Mouse (Mus musculus) common myeloid progenitor, adult 5-6 weeks (primary cell): Measurements from ENCODE around the gene 1700001O22Rik. TPM values are rescaled to one million over a fixed set of nuclear protein-coding genes. Genes with fewer than 3 reads are reported as not detected.

Experiments
- ATAC-seq: replicated peaks from 2 replicates; pipeline ENCODE4 v1.8.0; 2016; ENCODE audit warnings: low read depth, mild to moderate bottlenecking, moderate TSS enrichment, inconsistent platforms; ENCODE audit not compliant: poor library complexity, severe bottlenecking
- total RNA-seq: library from RNA; stranded (forward); fragments of 200-1000, 187-1606 nt; gene quantifications from 2 replicates; pipeline ENCODE4 v1.2.3, GENCODE M21; 2017

1700001O22Rik gene
- total RNA-seq, 1 experiment from 2014 or later: not detected

DNA sequence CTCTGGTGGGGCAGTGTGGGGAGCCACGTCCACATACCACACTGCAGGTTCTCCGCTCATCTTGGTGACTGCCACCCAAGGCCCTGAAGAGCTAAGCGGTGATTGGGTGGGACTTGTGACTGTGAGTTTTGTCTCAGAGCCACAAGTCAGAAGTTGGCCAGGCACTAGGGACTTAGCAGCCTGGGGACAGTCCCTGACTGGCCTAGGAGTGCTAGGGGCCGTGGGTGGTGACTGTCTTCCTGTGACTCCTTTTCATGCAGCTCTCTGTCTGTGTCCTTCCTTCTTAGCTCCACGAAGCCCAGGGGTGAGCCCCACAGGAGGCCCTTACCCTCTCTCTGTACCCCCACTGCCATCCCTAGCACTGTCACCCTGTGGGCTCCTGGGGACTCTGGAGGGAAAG lies 16.4 kb upstream of the 1700001O22Rik start:
- ATAC-seq: no peak

DNA sequence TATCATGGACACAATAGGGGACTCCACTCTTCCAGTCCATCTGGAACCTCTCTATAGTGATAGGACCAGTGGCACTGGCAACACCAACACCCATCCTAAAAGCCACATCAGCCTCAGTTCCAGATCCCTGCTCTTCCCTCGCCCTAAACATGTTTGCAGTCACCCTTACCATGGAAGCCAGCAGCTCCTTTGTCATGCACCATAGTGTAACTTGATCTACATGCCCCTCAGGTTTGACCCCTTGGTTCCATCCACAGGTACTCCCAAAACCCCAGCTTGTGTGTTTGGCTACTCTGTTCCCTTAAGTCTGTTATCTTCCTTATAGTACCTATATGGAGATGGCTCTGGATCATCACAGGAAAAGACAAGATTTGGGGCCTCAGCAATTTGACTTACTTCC lies 12.9 kb upstream of the 1700001O22Rik start:
- no peak for ATAC-seq

DNA sequence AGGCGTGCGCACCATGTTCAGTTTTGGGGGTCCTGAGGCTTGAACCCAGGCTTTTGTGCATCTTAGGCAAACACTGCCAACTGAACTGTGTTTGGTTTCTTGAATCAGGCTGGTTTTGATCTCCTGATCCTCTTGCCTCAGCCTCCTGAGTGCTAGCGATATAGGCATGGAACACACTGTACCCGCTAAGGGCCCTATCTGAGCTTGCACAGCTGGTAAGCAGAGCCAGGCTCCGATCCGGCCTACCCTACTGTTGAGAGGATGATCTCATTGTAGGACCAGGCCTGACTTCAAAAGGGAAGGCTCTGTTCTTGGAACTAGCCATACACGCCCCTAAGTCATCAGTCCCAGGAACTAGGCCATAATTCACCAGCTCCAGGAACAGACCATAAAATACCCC lies 7.1 kb upstream of the 1700001O22Rik start:
- no peak for ATAC-seq

DNA sequence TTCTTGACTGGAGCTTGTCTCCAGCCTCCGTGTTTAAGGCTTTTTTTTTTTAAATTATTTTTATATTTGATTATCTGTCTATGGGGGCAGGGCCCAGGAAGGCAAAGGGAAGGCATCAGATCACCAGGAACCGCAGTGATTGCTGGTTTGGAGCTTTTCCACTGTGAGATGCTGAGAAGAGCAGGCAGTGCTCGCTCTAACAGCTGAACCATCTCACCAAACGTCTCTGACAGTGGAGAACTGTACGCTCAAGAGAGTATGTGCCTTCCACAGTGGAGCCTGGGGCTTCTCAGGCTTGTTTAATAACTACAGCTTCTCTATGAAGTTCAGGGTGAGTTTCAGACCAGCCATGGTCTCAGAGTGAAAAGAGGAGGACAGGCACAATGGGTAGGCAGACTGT lies 6.0 kb upstream of the 1700001O22Rik start:
- no peak for ATAC-seq

DNA sequence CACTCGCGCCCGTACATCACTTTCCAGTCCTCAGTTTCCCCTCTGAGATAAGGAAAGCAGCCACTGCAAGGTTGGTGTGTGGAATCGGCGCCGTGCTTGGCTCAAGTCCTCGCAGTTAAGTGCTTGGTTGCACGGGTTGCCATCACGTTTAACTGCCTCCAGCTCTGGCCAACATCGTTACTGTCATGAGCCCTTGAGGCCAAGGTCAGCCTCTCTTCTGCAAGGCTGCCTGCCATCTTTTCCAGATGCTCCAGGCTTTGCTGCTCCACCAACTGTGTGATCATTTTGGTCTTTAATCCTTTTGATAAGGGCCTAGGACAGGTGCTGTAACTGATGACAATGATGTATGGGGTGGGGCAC lies 4.8 kb upstream of the 1700001O22Rik start:
- no peak for ATAC-seq

DNA sequence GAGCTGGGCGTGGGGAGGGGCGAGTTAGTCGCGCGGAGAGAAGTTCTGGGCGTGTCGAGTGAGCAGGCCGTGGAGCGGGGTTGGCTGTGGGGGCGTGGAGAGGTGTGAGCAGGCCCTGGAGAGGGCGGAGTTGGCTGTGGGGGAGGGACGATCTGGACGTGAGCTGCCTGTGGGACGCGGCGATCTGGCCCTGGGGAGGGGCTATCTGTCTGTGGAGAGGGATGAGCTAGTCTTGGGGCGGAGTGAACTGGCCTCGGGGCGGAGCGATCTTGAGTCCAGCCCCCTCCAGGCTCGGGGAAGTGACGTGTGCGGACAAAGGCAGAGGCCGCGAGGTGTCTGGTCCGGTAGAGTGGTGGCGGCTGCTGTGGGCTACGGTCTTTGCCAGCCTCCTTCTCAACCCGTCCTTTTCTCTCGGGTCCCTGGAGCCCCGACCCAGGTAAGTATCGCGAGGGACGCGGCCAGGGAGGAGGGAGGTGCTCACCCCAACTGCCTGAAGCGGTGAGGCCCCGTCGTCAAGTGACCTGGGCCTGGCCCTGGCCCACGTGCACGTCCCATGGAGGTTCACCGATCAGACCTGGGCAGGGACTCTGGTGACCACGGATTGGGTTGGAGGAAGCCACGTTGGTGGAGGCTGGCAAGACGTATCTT lies 4.3 kb upstream of the 1700001O22Rik start, which contains the start of gene Ntmt1:
TSS of gene Ntmt1 (plus strand) at position 179 of the 648 bp plus-strand sequence.
- ATAC-seq: peak; percentile 95

DNA sequence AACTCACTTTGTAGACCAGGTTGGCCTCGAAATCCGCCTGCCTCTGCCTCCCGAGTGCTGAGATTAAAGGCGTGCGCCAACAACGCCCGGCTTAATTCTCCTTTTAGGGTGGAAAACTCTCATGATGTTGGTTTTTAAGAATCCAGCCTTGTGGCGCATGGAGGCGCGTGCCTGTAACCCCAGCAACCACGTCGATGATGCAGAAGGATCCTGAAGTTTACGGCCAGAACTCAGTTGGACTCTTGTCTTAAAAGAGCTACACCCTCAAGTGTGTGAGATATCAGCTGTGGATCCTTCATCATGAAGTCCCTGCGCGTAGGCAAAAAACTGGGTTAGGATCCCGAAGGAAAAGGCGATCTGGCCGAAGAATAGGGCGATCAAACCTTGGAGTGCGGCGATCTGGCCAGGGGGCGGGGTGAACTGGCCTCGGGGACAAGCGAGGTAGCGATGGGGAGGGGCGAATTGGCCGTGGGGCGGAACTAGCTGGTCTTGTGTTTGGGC lies 3.7 kb upstream of the 1700001O22Rik start:
- peak; percentile 26 for ATAC-seq

DNA sequence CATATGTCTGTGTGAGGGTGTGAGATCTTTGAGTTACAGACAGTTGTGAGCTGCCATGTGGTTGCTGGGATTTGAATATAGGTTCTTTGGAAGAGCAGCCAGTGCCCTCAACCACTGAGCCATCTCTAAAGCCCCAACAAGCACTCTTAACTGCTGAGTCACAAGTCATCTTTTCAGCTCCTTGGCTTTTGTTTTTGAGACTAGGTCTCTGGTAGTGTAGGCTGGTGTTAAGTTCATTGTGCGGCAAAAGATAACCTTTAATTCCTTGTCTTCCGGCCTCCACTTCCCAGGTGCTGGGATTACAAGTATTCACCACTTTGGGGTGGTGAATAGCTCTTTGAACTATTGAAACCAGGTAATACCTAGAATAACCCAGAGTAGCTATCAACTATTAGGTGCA lies 2.5 kb upstream of the 1700001O22Rik start:
- ATAC-seq: no peak

DNA sequence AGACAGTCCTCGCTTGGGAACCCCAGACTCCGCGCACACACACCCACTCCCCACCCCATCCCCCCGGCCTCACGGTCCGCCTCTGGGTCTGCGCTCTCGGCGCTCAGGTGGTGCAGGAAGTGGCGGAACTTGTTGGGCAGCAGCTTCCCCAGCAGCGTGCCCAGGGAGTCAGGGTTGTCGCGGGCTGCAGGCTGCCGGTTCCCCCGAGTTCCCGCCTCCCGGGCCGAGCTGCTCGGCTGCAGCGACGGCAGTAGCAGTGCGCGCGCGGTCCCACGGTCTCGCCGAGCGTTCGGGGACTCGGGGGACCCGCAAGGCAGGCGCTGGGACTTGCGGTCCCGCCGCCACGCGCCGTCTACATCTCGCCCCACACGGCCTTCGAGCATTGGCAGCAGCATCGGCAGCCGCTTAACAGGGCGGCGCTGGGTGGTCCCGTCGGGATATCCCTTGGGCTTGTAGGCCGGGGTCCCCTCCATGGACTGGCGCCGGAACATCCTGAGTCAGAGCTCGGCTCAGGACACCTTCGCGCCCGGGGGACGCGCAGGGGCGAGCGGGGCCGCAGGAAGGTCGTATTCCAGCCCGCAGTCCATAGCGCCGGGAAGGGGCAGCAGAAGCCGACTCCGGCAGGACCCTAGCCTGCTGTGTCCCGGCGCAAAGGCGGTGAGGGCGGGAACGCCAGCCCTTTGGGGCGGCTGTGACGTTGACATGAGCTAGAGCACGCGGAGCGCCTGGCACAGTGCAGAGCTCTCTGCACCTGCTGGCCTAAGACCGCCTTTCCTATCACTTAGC lies 2.2 kb downstream of the 1700001O22Rik start:
- ATAC-seq: peak; percentile 63

DNA sequence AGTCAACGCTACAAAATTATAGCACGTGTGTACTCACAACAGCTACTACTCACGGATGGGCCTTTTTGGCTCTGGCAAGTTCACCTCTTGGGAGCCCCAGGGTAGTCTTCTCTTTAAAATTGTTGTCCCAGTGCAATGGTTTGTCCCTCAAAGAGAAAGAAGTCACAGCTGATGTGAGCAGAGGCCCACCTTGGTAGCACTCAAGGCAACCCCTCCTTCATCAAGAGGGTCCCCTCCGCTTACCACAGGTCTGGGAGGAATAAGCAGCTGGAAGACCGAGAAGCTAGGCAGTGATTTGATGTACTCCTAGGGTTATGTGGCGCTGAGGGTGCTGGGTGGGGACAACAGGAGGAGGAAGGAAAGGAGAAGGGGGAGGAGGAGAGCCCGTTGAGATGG lies 2.8 kb downstream of the 1700001O22Rik start:
- ATAC-seq: no peak

DNA sequence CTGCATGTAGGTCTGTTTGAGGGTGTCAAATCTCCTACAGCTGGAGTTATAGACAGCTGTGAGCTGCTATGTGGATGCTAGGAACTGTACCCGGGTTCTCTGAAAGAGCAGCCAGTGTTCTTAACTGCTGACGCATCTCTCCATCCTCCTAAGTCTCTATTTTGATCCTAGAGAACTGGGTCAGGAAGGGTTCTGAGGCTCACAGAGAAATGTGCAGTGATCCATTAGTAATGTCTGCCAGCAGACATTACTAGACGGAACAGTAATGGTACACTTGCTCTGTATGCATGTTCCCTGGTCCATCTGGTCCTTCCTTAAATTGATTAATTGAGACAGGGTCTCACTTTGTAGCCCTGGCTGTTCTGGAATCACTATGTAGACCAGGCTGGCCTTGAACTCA lies 4.0 kb downstream of the 1700001O22Rik start:
- no peak for ATAC-seq

DNA sequence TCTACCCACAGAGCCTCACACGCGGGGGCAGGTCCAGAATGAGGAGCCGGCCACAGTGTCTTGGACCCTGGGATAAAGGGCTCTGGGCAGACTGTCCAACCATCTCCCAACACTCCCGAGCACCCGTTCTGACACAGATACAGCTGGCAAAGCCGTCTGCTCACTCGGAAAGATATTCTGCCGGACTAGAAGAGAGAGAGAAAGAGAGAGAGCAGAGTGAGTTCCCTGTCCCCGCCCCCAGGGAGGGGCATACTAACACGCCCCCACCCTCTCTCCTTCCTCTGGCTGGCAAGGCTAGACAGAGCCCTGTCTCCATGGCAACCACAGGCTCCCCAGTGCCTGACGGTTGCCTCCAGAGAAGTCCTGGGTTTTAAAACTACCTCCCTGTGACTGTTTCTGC lies 7.1 kb downstream of the 1700001O22Rik start:
- peak; percentile 82 for ATAC-seq

DNA sequence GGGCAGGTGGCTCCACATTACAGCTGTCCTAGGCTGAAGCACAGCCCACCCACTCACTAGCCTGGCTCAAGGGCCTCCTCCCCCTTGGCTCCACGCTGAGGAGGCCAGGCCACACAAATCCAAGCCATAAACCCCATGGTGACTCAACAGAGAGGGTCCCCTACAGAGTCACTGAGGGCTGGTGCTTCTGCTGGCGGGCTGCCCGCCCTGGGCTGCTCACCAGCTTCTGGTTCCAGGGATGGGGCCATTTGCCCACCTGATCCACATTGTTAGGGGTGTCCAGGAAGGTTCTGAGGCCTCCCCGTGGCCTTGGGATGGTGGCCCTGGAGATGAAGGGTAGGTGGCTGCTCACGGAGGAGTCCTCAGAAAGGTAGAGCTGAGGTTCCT lies 7.6 kb downstream of the 1700001O22Rik start:
- no peak for ATAC-seq

DNA sequence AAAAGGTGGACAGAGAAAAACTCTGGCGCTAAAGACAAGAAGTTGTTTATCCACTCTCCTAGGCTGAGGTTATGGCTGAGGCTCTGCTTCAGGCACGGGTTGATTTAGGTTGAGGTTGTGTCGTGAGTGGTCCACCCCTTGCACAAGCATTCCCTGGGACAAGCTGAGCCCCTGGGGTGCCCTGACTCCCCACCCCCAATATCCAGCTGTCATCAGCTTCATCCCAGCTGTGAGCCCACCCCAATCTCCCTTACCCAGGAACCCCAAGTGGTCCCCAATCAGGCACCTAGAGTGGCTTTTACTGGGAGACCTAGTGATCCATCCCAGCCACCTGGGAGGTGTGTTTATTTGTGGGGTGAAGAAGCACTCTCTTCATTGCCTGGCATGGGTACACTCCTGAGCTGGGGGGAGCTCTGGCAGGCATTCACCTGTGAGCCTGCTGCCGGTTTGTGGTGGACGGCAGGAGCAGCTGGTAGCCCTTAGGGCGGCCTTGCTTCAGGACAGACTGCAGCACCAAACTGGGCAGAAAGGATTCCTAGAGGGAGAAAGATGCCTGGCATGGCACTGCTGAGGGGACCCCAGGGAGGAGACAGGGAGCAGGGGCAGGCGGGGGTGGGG lies 8.1 kb downstream of the 1700001O22Rik start:
- ATAC-seq: no peak

DNA sequence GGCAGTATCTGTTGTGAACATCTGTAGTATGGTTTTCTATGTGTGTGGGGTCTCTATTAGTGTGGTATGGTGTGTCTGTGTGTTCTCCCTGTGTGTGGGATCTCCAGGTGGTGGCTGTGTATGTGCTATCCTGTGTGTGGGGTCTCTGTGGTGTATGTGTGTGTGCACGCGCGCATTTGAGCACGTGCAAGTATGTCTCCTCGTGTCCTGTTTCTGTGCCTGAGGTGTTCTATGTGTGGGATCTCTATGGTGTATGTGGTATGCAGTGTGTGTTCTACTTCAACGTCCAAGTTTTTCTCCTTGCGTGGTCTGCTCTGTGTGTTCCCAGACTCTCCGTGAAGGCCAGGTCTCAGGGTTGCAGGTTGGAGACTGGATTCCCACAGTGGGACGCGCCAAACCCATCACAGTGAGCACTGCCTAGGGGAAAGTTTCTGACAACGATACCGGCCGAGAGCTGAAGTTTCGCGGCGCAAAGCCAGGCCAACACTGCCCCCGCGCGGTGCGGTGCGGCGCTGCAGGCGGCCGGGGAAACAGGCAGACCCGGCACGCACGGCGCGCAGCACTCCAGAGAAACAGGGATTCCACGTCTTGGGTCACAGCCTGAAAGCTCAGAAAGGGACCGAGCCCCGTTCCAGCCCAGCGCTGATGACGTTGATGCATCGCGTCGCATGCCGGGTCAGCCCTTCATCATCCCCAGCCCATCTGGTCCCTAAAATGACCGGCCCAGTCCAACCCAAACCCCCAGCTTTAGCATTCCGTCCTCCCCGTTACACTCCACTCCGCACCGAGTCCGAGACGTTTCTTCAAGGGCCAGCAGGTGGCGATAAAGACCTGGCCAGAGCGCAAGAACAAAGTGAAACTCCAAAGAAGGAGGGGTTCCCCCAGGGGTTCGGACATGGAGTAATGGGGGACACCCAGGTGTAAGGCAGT lies 9.0 kb downstream of the 1700001O22Rik start:
- peak; percentile 78 for ATAC-seq

DNA sequence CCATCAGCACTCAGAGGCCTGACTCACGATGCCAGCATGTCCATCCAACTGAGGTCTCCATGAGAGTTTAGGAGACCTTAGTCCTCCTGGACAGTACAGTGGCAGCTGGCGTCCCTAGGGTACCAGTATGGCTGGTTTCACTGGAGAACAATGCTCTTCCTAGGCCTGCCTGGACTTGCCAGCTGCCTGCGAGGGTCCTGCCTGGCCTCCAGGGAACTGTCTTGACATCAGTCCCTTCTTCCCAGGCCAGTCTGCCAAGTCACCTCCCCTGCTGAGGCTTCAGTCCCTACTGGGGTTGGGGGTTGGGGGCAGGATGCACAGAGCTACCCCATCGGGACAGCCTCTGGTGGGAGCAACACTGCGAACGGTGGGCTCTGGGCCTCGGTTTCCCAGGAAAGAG lies 11.4 kb downstream of the 1700001O22Rik start:
- no peak for ATAC-seq

DNA sequence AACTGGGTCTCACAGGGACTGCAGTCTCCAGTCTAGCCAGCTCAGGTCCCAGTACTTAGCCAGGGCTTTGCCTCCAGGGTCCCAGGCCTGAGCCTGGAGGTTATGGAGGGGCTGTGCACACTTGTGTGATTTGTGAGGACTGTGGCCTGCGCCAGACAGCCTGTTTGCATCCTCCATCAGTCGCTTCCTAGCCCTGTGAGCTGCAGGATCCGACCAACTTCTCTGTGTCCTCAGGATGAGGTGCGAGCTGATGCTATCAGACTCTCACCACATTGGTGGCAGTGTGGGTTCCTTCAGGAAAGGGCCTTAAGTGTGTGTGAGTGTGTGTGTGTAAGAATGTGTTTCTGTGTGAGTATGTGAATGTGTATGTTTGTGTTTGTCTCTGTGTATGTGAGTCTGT lies 16.0 kb downstream of the 1700001O22Rik start:
- ATAC-seq: no peak

DNA sequence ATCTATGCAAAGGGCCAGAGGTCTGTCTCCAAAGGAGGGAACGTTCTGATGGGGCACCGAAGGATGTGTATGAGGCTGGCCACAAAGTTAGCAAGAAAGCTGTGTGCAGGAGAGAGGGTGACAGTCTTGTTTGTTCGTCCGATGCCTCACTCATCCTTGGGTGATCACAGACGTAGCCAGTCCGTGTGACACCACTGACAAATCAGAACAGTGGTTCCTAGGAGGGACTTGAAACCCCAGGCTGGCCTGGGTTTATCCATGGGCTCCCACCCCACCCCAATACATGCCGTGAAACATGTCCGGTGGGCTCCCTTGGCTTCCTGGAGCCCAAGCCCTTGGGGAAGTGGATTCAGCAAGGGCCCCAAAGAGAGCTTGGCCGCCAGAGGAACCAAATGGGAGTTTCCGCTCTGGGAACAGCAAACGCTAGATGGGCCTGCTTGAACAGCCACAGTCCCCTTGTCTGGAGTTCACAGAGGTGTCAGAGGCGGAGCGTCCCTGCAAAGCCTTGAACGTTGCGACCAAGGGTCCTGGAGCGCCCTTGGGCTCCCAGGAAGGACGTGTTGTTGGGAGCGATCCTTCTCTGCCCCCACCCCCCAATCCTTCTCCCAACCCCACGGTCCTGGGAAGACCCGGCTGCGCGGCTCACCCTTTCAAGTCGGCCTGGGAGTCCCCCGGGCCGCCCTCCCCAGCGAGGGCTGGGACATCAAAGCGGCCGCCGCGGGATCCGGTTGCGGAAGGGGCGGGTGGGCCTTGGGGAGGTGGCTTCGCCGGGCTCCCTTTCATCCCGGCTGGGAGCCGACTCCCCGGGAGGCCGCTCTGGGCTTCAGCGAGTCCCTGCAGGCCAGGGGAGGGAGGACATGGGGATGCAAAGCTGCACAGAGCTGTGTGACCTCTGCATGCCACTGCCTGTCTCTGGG lies 19.1 kb downstream of the 1700001O22Rik start:
- ATAC-seq: peak; percentile 17; the same call in 1 of the 2 replicates

DNA sequence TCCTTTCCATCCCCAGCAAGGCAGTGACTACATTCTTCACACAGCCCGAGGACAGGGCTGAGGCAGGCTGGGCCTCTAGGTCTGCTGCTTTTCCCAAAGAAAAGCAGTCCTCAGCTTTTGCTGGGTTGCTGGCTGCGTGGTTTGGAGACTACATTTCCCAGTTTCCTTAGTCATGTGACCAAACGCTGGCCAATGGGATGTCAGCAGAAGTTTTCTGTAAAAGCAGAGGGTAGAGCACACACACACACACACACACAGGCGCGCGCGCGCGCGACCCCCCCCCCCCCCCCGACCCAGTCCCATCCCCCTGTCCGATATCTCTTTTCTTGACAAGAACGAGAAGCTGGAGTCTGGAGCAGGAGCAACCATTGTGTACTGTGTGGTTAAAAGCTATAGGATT lies 20.1 kb downstream of the 1700001O22Rik start:
- ATAC-seq: peak; percentile 55; the same call in 1 of the 2 replicates
